Comparison of ENCODE assay signal across 12 mouse cellular contexts in genomic region chr1:194345304-194346033, GRCm38 (mm10).
"Had no signal": no experiment of that assay in that cellular context is flagged by ENCODE, and none has a peak within 500 bp of the region (broad histone marks: within the 10 kb centered on the region; RNA-seq: fewer than 3 reads in every experiment).

No protein-coding gene starts in this region.

- H3K36me3 ChIP-seq: limb, embryonic 13.5 days; midbrain, embryonic 12.5 days; neural tube, embryonic 13.5 days; stomach, embryonic 15.5 days had no signal

- H3K4me3 ChIP-seq: limb, embryonic 13.5 days; midbrain, embryonic 12.5 days; neural tube, embryonic 13.5 days; stomach, embryonic 15.5 days had no signal

- H3K27me3 ChIP-seq: limb, embryonic 13.5 days; midbrain, embryonic 12.5 days; neural tube, embryonic 13.5 days; stomach, embryonic 15.5 days had no signal

- ATAC-seq: midbrain, embryonic 16.5 days had no signal

- H3K4me2 ChIP-seq: limb, embryonic 13.5 days; midbrain, embryonic 12.5 days; neural tube, embryonic 13.5 days; stomach, embryonic 15.5 days had no signal

- H3K27ac ChIP-seq: limb, embryonic 13.5 days; liver, embryonic 14.5 days; midbrain, embryonic 12.5 days; neural tube, embryonic 13.5 days; stomach, embryonic 15.5 days had no signal

- H3K9ac ChIP-seq: limb, embryonic 13.5 days; liver, embryonic 14.5 days; midbrain, embryonic 12.5 days; neural tube, embryonic 13.5 days; stomach, embryonic 15.5 days had no signal

- H3K9me3 ChIP-seq: limb, embryonic 13.5 days; midbrain, embryonic 12.5 days; neural tube, embryonic 13.5 days; stomach, embryonic 15.5 days had no signal

- DNase-seq: kidney, adult 18-20 months; kidney, postnatal 10 days; left cerebral cortex, postnatal 4 days; retina, postnatal 1 day; right cerebral cortex, postnatal 14 days; thymus, postnatal 36 days had no signal

- H3K4me1 ChIP-seq: stomach, embryonic 15.5 days had no signal
